Mouse (Mus musculus): ENCODE measurements at regions not wholly inside any gene's neighbourhood (a gene's known extent, or its start where the extent isn't known, plus 50 kb on each side); places are given as distances from the start of the nearest gene placed in this dataset.

DNA sequence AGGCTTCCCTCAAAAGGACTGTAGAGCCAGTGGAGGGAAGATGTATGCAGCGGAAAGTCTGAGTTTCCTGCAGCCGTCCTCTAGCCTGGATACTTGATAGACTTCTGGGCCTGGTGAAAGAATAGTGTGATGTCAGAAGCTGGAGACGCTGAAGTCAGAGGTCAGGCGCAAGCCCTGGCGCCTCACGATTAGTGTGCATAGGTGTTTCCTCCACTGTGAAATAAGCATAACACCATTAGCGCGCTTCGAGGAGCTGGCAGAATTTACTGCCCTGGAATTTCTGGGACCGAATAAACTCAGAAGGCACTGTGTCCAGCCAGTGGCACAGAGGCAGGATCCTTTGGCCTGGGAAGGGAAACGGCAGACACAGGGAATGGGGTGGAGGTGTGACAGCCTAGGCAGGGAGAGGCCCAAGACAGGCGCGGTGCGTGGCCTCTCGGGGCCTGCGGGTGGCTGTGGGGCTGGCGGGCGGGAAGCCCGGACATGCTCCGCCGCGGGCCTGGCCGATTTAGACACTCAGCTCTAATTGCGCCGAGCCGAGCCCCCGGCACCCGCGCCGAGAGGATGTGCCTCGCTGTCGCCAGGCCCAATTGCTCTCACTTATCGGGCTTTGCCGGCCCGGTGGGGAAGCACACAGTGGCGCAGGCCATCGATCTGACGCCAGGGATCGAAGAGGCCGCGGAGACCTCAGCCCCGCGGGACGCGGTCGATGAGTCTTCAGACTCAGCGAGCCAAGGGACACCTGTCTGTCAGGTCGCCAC lies 152.7 kb upstream of the N4bp1 start:
- DNase-seq, result no peak
- H3K27me3 ChIP-seq (ENCODE audit: control insufficient read depth, insufficient read depth, low read length), result no peaks in the 10 kb centered on the region; the same call in 1 of the 2 replicates
- H3K27ac ChIP-seq (ENCODE audit: control insufficient read depth, insufficient read depth, low read length), result no peak overlapping the region
- H3K4me1 ChIP-seq (replicated peaks; ENCODE audit: control insufficient read depth, insufficient read depth, low read length), result no peaks in the 10 kb centered on the region
- WGBS, result 13% methylated on average over 48 of the region's 48 CpGs
- H3K4me3 ChIP-seq (ENCODE audit: control insufficient read depth, insufficient read depth, low read length), result no peak overlapping the region
- no peak for TF ChIP-seq CTCF (IDR thresholded peaks at IDR 0.05; ENCODE audit: borderline replicate concordance, control insufficient read depth, extremely low read depth, insufficient read depth, low read length, poor library complexity)
- TF ChIP-seq POLR2A (IDR thresholded peaks at IDR 0.05; ENCODE audit: control insufficient read depth, extremely low read depth, insufficient read depth, low read length, poor library complexity), result no peak
- no peaks in the 10 kb centered on the region for H3K36me3 ChIP-seq (ENCODE audit: control insufficient read depth, insufficient read depth, low read length)

DNA sequence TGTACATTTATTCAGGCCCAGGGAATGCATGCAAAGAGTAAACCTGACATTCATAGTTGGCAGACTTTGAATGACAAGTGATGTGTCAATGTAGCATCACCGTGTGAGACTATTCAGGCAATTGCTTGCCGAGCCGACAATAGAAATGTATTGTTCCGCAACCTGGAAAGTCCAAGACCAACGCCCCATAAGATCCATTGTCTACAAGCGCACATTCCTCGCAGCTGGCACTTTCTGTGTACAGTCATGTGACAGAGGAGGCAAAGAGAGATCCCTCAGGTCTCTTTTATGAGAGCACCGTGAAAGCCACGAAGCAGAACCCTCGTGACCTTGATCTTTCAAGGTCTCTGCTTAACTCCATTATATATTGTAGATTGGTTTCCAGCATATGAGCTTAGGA lies 150.9 kb upstream of the N4bp1 start:
- Histone ChIP-seq H3K36me3 (ENCODE audit: control insufficient read depth, insufficient read depth, low read length) (no peaks in the 10 kb centered on the region), H3K27ac (ENCODE audit: control insufficient read depth, insufficient read depth, low read length) (no peak overlapping the region), H3K4me3 (ENCODE audit: control insufficient read depth, insufficient read depth, low read length) (no peak overlapping the region), H3K4me1 (replicated peaks; ENCODE audit: control insufficient read depth, insufficient read depth, low read length) (no peaks in the 10 kb centered on the region), H3K27me3 (ENCODE audit: control insufficient read depth, insufficient read depth, low read length) (no peaks in the 10 kb centered on the region; the same call in 1 of the 2 replicates)
- WGBS, result 91% methylated on average over 10 of the region's 10 CpGs
- TF ChIP-seq POLR2A (IDR thresholded peaks at IDR 0.05; ENCODE audit: control insufficient read depth, extremely low read depth, insufficient read depth, low read length, poor library complexity), result no peak
- no peak for TF ChIP-seq CTCF (IDR thresholded peaks at IDR 0.05; ENCODE audit: borderline replicate concordance, control insufficient read depth, extremely low read depth, insufficient read depth, low read length, poor library complexity)
- DNase-seq, result no peak

- TF ChIP-seq POLR2A (IDR thresholded peaks at IDR 0.05; ENCODE audit: control insufficient read depth, extremely low read depth, insufficient read depth, low read length, poor library complexity) (no peak), CTCF (IDR thresholded peaks at IDR 0.05; ENCODE audit: borderline replicate concordance, control insufficient read depth, extremely low read depth, insufficient read depth, low read length, poor library complexity) (no peak)
Observed at GRCm38 (mm10) chr8:87028171-87028570, 143.1 kb upstream of the N4bp1 start.

GRCm38 (mm10) chr8:87025946-87026345 lies 140.9 kb upstream of the N4bp1 start:
- 59% methylated on average over 1 of the region's 1 CpGs for WGBS
- Histone ChIP-seq H3K36me3 (ENCODE audit: control insufficient read depth, insufficient read depth, low read length) (no peaks in the 10 kb centered on the region), H3K4me3 (ENCODE audit: control insufficient read depth, insufficient read depth, low read length) (no peak overlapping the region), H3K4me1 (replicated peaks; ENCODE audit: control insufficient read depth, insufficient read depth, low read length) (no peaks in the 10 kb centered on the region), H3K27ac (ENCODE audit: control insufficient read depth, insufficient read depth, low read length) (no peak overlapping the region), H3K27me3 (ENCODE audit: control insufficient read depth, insufficient read depth, low read length) (no peaks in the 10 kb centered on the region)
- no peak for DNase-seq
- TF ChIP-seq CTCF (IDR thresholded peaks at IDR 0.05; ENCODE audit: borderline replicate concordance, control insufficient read depth, extremely low read depth, insufficient read depth, low read length, poor library complexity) (no peak), POLR2A (IDR thresholded peaks at IDR 0.05; ENCODE audit: control insufficient read depth, extremely low read depth, insufficient read depth, low read length, poor library complexity) (no peak)

More at GRCm38 (mm10) chr8:87028171-87028570, 143.1 kb upstream of the N4bp1 start:
- Histone ChIP-seq H3K27ac (ENCODE audit: control insufficient read depth, insufficient read depth, low read length) (no peak overlapping the region), H3K27me3 (ENCODE audit: control insufficient read depth, insufficient read depth, low read length) (no peaks in the 10 kb centered on the region), H3K36me3 (ENCODE audit: control insufficient read depth, insufficient read depth, low read length) (no peaks in the 10 kb centered on the region), H3K4me3 (ENCODE audit: control insufficient read depth, insufficient read depth, low read length) (no peak overlapping the region), H3K4me1 (replicated peaks; ENCODE audit: control insufficient read depth, insufficient read depth, low read length) (no peaks in the 10 kb centered on the region)
- WGBS, result 77% methylated on average over 1 of the region's 1 CpGs
- no peak for DNase-seq

DNA sequence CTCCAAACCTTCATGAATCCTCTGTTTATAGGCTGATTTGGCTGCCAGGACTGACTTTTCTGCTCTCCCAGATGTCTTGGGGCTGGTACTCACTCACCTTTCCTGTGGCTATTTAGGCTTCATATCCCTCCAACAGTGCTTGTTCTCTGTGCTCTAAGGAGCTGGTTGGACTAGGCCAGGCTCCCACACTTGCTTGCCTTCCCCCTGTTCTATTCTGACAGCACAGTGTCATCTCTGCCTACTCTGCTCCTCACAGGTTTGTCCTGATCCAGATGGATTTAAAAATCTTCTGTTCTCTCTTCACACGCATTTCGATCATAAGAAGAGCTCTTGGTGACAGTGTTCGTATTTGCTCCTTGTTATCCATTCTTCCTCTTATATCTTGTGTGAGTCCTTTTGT lies 134.7 kb upstream of the N4bp1 start:
- TF ChIP-seq CTCF (IDR thresholded peaks at IDR 0.05; ENCODE audit: borderline replicate concordance, control insufficient read depth, extremely low read depth, insufficient read depth, low read length, poor library complexity) (no peak), POLR2A (IDR thresholded peaks at IDR 0.05; ENCODE audit: control insufficient read depth, extremely low read depth, insufficient read depth, low read length, poor library complexity) (no peak)
- Histone ChIP-seq H3K36me3 (ENCODE audit: control insufficient read depth, insufficient read depth, low read length) (no peaks in the 10 kb centered on the region), H3K27ac (ENCODE audit: control insufficient read depth, insufficient read depth, low read length) (no peak overlapping the region), H3K27me3 (ENCODE audit: control insufficient read depth, insufficient read depth, low read length) (no peaks in the 10 kb centered on the region), H3K4me3 (ENCODE audit: control insufficient read depth, insufficient read depth, low read length) (no peak overlapping the region), H3K4me1 (replicated peaks; ENCODE audit: control insufficient read depth, insufficient read depth, low read length) (no peaks in the 10 kb centered on the region)
- DNase-seq, result no peak
- WGBS, result 96% methylated on average over 3 of the region's 3 CpGs

GRCm38 (mm10) chr8:86975546-86975945 lies 90.5 kb upstream of the N4bp1 start:
- Histone ChIP-seq H3K36me3 (ENCODE audit: control insufficient read depth, insufficient read depth, low read length) (no peaks in the 10 kb centered on the region), H3K4me1 (replicated peaks; ENCODE audit: control insufficient read depth, insufficient read depth, low read length) (no peaks in the 10 kb centered on the region), H3K27me3 (ENCODE audit: control insufficient read depth, insufficient read depth, low read length) (no peaks in the 10 kb centered on the region), H3K4me3 (ENCODE audit: control insufficient read depth, insufficient read depth, low read length) (no peak overlapping the region), H3K27ac (ENCODE audit: control insufficient read depth, insufficient read depth, low read length) (no peak overlapping the region)
- no peak for TF ChIP-seq CTCF (IDR thresholded peaks at IDR 0.05; ENCODE audit: borderline replicate concordance, control insufficient read depth, extremely low read depth, insufficient read depth, low read length, poor library complexity)
- TF ChIP-seq POLR2A (IDR thresholded peaks at IDR 0.05; ENCODE audit: control insufficient read depth, extremely low read depth, insufficient read depth, low read length, poor library complexity), result no peak
- no peak for DNase-seq
- WGBS, result 90% methylated on average over 1 of the region's 1 CpGs

Measured in thymus, adult 2 months (tissue).